In genomic region chr14:29987739-29988138, GRCm38 (mm10) we compare ENCODE assay signal across 35 mouse cellular contexts. TPM values are rescaled to one million over a fixed set of nuclear protein-coding genes. Genes with fewer than 3 reads are reported as not detected.
"Had no signal": no experiment of that assay in that cellular context is flagged by ENCODE, and none has a peak within 500 bp of the region (broad histone marks: within the 10 kb centered on the region; RNA-seq: fewer than 3 reads in every experiment).

No protein-coding gene starts in this region.

- DNase-seq: left cerebral cortex, postnatal 4 days; liver; liver, embryonic 13.5 days; liver, postnatal 0 days; lung, adult 18-20 months; lung, adult 2 months; lung, embryonic 14.5 days; lung, postnatal 10 days; lung, postnatal 14 days; lung, postnatal 36 days; lung, postnatal 4 days; midbrain, embryonic 14.5 days had no signal

- H3K9me3 ChIP-seq: limb, embryonic 10.5 days; limb, embryonic 12.5 days; limb, embryonic 13.5 days; limb, embryonic 15.5 days; liver, embryonic 12.5 days; liver, embryonic 13.5 days; liver, embryonic 15.5 days; lung, embryonic 15.5 days; megakaryocyte, embryonic 14.5 days; midbrain, embryonic 10.5 days; midbrain, embryonic 12.5 days; midbrain, embryonic 13.5 days; midbrain, embryonic 15.5 days; neural tube, embryonic 12.5 days; neural tube, embryonic 13.5 days had no signal

- H3K9ac ChIP-seq: limb, embryonic 12.5 days; limb, embryonic 13.5 days; limb, embryonic 15.5 days; liver, embryonic 12.5 days; liver, embryonic 13.5 days; liver, embryonic 14.5 days; liver, embryonic 15.5 days; liver, postnatal 0 days; lung, embryonic 14.5 days; lung, embryonic 15.5 days; midbrain, embryonic 12.5 days; midbrain, embryonic 13.5 days; midbrain, embryonic 15.5 days; neural tube, embryonic 12.5 days; neural tube, embryonic 13.5 days had no signal

- H3K4me3 ChIP-seq: limb, embryonic 10.5 days; limb, embryonic 12.5 days; limb, embryonic 13.5 days; limb, embryonic 15.5 days; liver, embryonic 12.5 days; liver, embryonic 13.5 days; liver, embryonic 15.5 days; lung, embryonic 15.5 days; megakaryocyte, embryonic 14.5 days; midbrain, embryonic 10.5 days; midbrain, embryonic 12.5 days; midbrain, embryonic 13.5 days; midbrain, embryonic 15.5 days; myocyte; neural tube, embryonic 12.5 days; neural tube, embryonic 13.5 days had no signal

- H3K27me3 ChIP-seq: limb, embryonic 12.5 days; limb, embryonic 13.5 days; limb, embryonic 15.5 days; liver, embryonic 12.5 days; liver, embryonic 13.5 days; liver, embryonic 15.5 days; lung, embryonic 15.5 days; megakaryocyte, embryonic 14.5 days; midbrain, embryonic 12.5 days; midbrain, embryonic 13.5 days; midbrain, embryonic 15.5 days; neural tube, embryonic 12.5 days; neural tube, embryonic 13.5 days had no signal

- ATAC-seq: liver, embryonic 12.5 days; liver, postnatal 0 days; lung, postnatal 0 days; midbrain, embryonic 13.5 days; midbrain, embryonic 15.5 days; midbrain, embryonic 16.5 days had no signal

- H3K4me1 ChIP-seq: limb, embryonic 10.5 days; limb, embryonic 12.5 days; limb, embryonic 13.5 days; limb, embryonic 15.5 days; liver, embryonic 12.5 days; liver, embryonic 13.5 days; liver, embryonic 15.5 days; lung, embryonic 15.5 days; megakaryocyte, embryonic 14.5 days; midbrain, embryonic 10.5 days; midbrain, embryonic 12.5 days; midbrain, embryonic 13.5 days; midbrain, embryonic 15.5 days; neural tube, embryonic 12.5 days; neural tube, embryonic 13.5 days had no signal

- H3K27ac ChIP-seq: limb, embryonic 10.5 days; limb, embryonic 12.5 days; limb, embryonic 13.5 days; limb, embryonic 15.5 days; liver, embryonic 12.5 days; liver, embryonic 13.5 days; liver, embryonic 14.5 days; liver, embryonic 15.5 days; lung, embryonic 15.5 days; macrophage; midbrain, embryonic 10.5 days; midbrain, embryonic 12.5 days; midbrain, embryonic 13.5 days; midbrain, embryonic 15.5 days; neural tube, embryonic 12.5 days; neural tube, embryonic 13.5 days had no signal

- H3K4me2 ChIP-seq: limb, embryonic 12.5 days; limb, embryonic 13.5 days; limb, embryonic 15.5 days; liver, embryonic 11.5 days; liver, embryonic 12.5 days; liver, embryonic 13.5 days; liver, embryonic 15.5 days; lung, embryonic 14.5 days; lung, embryonic 15.5 days; midbrain, embryonic 11.5 days; midbrain, embryonic 12.5 days; midbrain, embryonic 13.5 days; midbrain, embryonic 15.5 days; neural tube, embryonic 12.5 days; neural tube, embryonic 13.5 days had no signal

RNA-seq across cellular contexts. Expression of gene Il17rb, which starts 21.0 kb away (rescaled TPM):
- polyA plus RNA-seq: macrophage had no signal

RNA-seq across cellular contexts. Expression of gene Chdh, which starts 21.1 kb away (rescaled TPM):
- polyA plus RNA-seq: limb, embryonic 11.5 days; midbrain, embryonic 10.5 days; myocyte; neural tube, embryonic 11.5 days had no signal
